Mouse (Mus musculus) embryonic fibroblast, embryonic 13.5 days (primary cell): ENCODE results near the gene 0610012G03Rik. TPM values are rescaled to one million over a fixed set of nuclear protein-coding genes. Genes with fewer than 3 reads are reported as not detected.

Experiments used
- H3K27ac ChIP-seq: 2 replicates; pipeline ENCODE4 v1.5.1; 2012; ENCODE audit warnings: low read length, control low read depth, inconsistent platforms; ENCODE audit not compliant: insufficient read depth
- H3K4me1 ChIP-seq: 2 replicates; pipeline ENCODE4 v1.6.1; 2011; ENCODE audit warnings: low read length; ENCODE audit not compliant: control insufficient read depth, insufficient read depth
- H3K4me3 ChIP-seq: 2 replicates; pipeline ENCODE4 v1.5.1; 2011; ENCODE audit warnings: mild to moderate bottlenecking, control low read depth, low read length; ENCODE audit not compliant: insufficient read depth
- CTCF ChIP-seq: IDR thresholded peaks from 2 replicates; pipeline ENCODE4 v1.5.1; 2011; ENCODE audit warnings: mild to moderate bottlenecking, control low read depth, low read length, moderate library complexity, borderline replicate concordance; ENCODE audit not compliant: insufficient read depth
- POLR2A ChIP-seq: IDR thresholded peaks from 2 replicates; pipeline ENCODE4 v1.6.1; 2011; ENCODE audit warnings: low read depth, mild to moderate bottlenecking, control low read depth, low read length, moderate library complexity
- polyA plus RNA-seq: library from polyadenylated mRNA; stranded (reverse); fragments of >200 nt; gene quantifications from 2 replicates; pipeline ENCODE4 v1.2.4, GENCODE M21; 2011; ENCODE audit warnings: low read depth; ENCODE audit not compliant: missing spikeins, insufficient read length

The 0610012G03Rik gene
- 16.8 and 19.0 TPM in 2 replicates for polyA plus RNA-seq

GRCm38 (mm10) chr16:31948345-31948774 is at the start of gene 0610012G03Rik, which contains the start of gene Ncbp2:
Gene 0610012G03Rik (minus strand): TSS chr16:31948494.
Gene Ncbp2 (plus strand): TSS chr16:31948513.
- no peak for TF ChIP-seq CTCF
- peak; percentile 83 for TF ChIP-seq POLR2A
- H3K4me1 ChIP-seq, result 0 out of 2 replicates have a peak, but pooled peaks cover 3% of the 10 kb centered on the region
- peak within 1 kb of the TSS; percentile 19; the same call in 1 of the 2 replicates for H3K27ac ChIP-seq
- peak within 1 kb of the TSS; percentile 75 for H3K4me3 ChIP-seq

- H3K4me1 ChIP-seq, result 0 out of 2 replicates have a peak, but pooled peaks cover 3% of the 10 kb centered on the region
- no peak for TF ChIP-seq POLR2A
- TF ChIP-seq CTCF, result no peak
- H3K27ac ChIP-seq, result no peak overlapping the region
- H3K4me3 ChIP-seq, result no peak overlapping the region
Observed at GRCm38 (mm10) chr16:31996371-31996770, 48.1 kb upstream of the 0610012G03Rik start.

GRCm38 (mm10) chr16:31993946-31994345 is 45.7 kb upstream of the 0610012G03Rik start:
- no peak for TF ChIP-seq POLR2A
- no peak for TF ChIP-seq CTCF

GRCm38 (mm10) chr16:31993195-31993594 is 44.9 kb upstream of the 0610012G03Rik start:
- no peak overlapping the region for H3K4me3 ChIP-seq
- no peak for TF ChIP-seq POLR2A
- no peak for TF ChIP-seq CTCF
- no peaks in the 10 kb centered on the region for H3K4me1 ChIP-seq
- 0 out of 2 replicates have a peak overlapping the region, but pooled peaks have one; percentile 67 for H3K27ac ChIP-seq

More at GRCm38 (mm10) chr16:31993946-31994345, 45.7 kb upstream of the 0610012G03Rik start:
- Histone ChIP-seq H3K4me3 (no peak overlapping the region), H3K4me1 (0 out of 2 replicates have a peak, but pooled peaks cover 3% of the 10 kb centered on the region), H3K27ac (peak overlapping the region; percentile 93)

- TF ChIP-seq POLR2A (no peak), CTCF (0 out of 2 replicates have a peak, but pooled peaks have one; percentile 7)
- Histone ChIP-seq H3K4me3 (no peak overlapping the region), H3K27ac (no peak overlapping the region), H3K4me1 (no peaks in the 10 kb centered on the region)
Observed at GRCm38 (mm10) chr16:31992039-31992438, 43.7 kb upstream of the 0610012G03Rik start.

GRCm38 (mm10) chr16:31980946-31981345 is 32.7 kb upstream of the 0610012G03Rik start:
- TF ChIP-seq CTCF, result no peak
- no peak for TF ChIP-seq POLR2A
- no peak overlapping the region for H3K4me3 ChIP-seq
- H3K27ac ChIP-seq, result no peak overlapping the region
- H3K4me1 ChIP-seq, result no peaks in the 10 kb centered on the region; the same call in none of the 2 replicates

GRCm38 (mm10) chr16:31979501-31979900 is 31.2 kb upstream of the 0610012G03Rik start:
- Histone ChIP-seq H3K27ac (peak overlapping the region; percentile 75), H3K4me3 (no peak overlapping the region), H3K4me1 (no peaks in the 10 kb centered on the region; the same call in none of the 2 replicates)
- TF ChIP-seq CTCF, result no peak
- no peak for TF ChIP-seq POLR2A

GRCm38 (mm10) chr16:31975258-31975657 is 27.0 kb upstream of the 0610012G03Rik start:
- no peak overlapping the region for H3K4me3 ChIP-seq
- H3K27ac ChIP-seq, result no peak overlapping the region
- H3K4me1 ChIP-seq, result no peaks in the 10 kb centered on the region; the same call in none of the 2 replicates
- TF ChIP-seq POLR2A (no peak), CTCF (no peak)

GRCm38 (mm10) chr16:31963224-31963623 is 14.9 kb upstream of the 0610012G03Rik start:
- H3K4me3 ChIP-seq, result no peak overlapping the region
- H3K4me1 ChIP-seq, result no peaks in the 10 kb centered on the region
- TF ChIP-seq POLR2A, result no peak
- TF ChIP-seq CTCF, result no peak
- H3K27ac ChIP-seq, result no peak overlapping the region

- Histone ChIP-seq H3K27ac (peak overlapping the region; percentile 19; the same call in 1 of the 2 replicates), H3K4me3 (peak overlapping the region; percentile 75), H3K4me1 (0 out of 2 replicates have a peak, but pooled peaks cover 3% of the 10 kb centered on the region)
- TF ChIP-seq POLR2A (no peak), CTCF (no peak)
Observed at GRCm38 (mm10) chr16:31947901-31948316, 385 bp downstream of the 0610012G03Rik start.
